Mouse (Mus musculus) G1E (cell line): ENCODE measurements at regions not wholly inside any gene's neighbourhood (a gene's known extent, or its start where the extent isn't known, plus 50 kb on each side); places are given as distances from the start of the nearest gene placed in this dataset.

Experiments
- CTCF ChIP-seq: IDR thresholded peaks from 2 replicates; pipeline ENCODE4 v1.5.1; 2012; ENCODE audit warnings: low read depth, low read length, inconsistent platforms, mixed read lengths
- GATA1 ChIP-seq: IDR thresholded peaks from 2 replicates; pipeline ENCODE4 v1.6.1; 2012; ENCODE audit warnings: borderline replicate concordance, low read length, inconsistent platforms, mixed read lengths
- POLR2AphosphoS5 ChIP-seq: IDR thresholded peaks from 2 replicates; pipeline ENCODE4 v1.6.1; 2012; ENCODE audit warnings: low read depth, low read length, inconsistent platforms; ENCODE audit not compliant: insufficient replicate concordance
- TAL1 ChIP-seq: conservative IDR thresholded peaks from 2 replicates; pipeline ENCODE4 v1.6.1; 2012; ENCODE audit warnings: low read depth, low read length, inconsistent platforms, mixed read lengths

GRCm38 (mm10) chr12:29404434-29404833, 123.8 kb upstream of the Myt1l start:
- TF ChIP-seq POLR2AphosphoS5 (no peak), CTCF (no peak), GATA1 (no peak), TAL1 (no peak)
